Mouse (Mus musculus): ENCODE measurements around the gene Dpm2. TPM values are rescaled to one million over a fixed set of nuclear protein-coding genes. Genes with fewer than 3 reads are reported as not detected.

The Dpm2 gene
- polyA plus RNA-seq, 1 experiment from 2014 or later: 150 TPM

DNA sequence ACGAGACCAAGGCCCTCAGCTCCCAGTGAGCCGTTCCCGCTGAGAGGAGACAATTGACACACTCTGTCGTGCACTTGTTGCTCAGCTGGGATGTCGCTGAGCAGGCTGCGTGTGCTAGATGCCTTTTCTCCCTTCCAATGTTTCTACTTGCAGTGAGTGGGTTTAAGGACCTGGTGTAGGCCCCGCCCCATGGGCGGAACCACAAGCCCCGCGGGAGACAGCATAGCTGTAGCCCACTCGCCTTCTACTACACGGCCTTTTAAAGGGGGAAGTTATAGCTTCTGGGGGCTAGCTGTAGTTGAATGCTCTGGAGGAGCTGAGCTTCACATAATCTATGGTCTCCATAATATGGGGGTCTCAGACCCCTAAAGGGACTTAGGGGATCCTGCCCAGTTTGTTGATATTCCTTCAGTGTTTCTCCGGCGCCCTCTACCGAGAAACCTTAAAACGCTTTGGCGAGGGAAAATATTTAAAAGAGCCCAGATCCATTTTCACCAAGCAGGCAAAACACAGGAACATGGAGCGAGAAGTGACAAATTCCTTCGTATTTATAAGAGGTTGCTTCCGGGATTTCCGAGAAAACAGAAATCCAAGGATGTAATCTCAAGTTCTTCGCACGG, 40.1 kb downstream of the Dpm2 start:
- no peak for ATAC-seq
- Histone ChIP-seq H3K4me1 (ENCODE audit: control insufficient read depth, insufficient read depth, low read depth, low read length) (peaks cover 16% of the 10 kb centered on the region), H3K9ac (ENCODE audit: low read depth, low read length) (no peak overlapping the region), H3K4me2 (ENCODE audit: low read length) (peak overlapping the region; percentile 52), H3K27me3 (replicated peaks; ENCODE audit: control insufficient read depth, insufficient read depth, low read length) (no peaks in the 10 kb centered on the region), H3K36me3 (ENCODE audit: control insufficient read depth, insufficient read depth, low read length) (peaks cover 10% of the 10 kb centered on the region; the same call in 1 of the 2 replicates), H3K4me3 (ENCODE audit: low read length) (peak overlapping the region; percentile 25; the same call in 1 of the 2 replicates), H3K27ac (ENCODE audit: low read depth, low read length) (no peak overlapping the region), H3K9me3 (ENCODE audit: control insufficient read depth, low read length) (no peaks in the 10 kb centered on the region)
- WGBS: 18% methylated on average over 23 of the region's 23 CpGs

DNA sequence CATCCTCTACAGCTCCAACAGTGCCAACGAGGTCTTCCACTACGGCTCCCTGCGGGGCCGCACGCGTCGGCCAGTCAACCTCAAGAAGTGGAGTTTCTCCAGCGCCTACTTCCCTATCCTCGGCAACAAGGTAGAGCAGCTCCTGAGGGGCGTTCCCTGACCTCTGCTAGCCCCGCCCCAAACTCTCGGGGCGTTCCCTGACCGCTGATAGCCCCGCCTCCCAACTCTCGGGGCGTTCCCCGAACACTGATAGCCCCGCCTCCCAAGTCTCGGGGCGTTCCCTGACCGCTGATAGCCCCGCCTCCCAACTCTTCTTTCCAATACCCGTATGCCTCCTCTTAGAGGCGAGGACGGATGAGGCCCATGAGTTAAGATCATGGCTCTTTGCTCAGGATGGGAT, 41.6 kb downstream of the Dpm2 start:
- Histone ChIP-seq H3K4me1 (ENCODE audit: control insufficient read depth, insufficient read depth, low read depth, low read length) (peaks cover 15% of the 10 kb centered on the region), H3K9ac (ENCODE audit: low read depth, low read length) (no peak overlapping the region), H3K27ac (ENCODE audit: low read depth, low read length) (no peak overlapping the region), H3K4me2 (ENCODE audit: low read length) (no peak overlapping the region), H3K36me3 (ENCODE audit: control insufficient read depth, insufficient read depth, low read length) (peaks cover 10% of the 10 kb centered on the region), H3K9me3 (ENCODE audit: control insufficient read depth, low read length) (no peaks in the 10 kb centered on the region), H3K4me3 (ENCODE audit: low read length) (no peak overlapping the region), H3K27me3 (replicated peaks; ENCODE audit: control insufficient read depth, insufficient read depth, low read length) (no peaks in the 10 kb centered on the region)
- no peak for ATAC-seq
- 71% methylated on average over 26 of the region's 26 CpGs for WGBS

DNA sequence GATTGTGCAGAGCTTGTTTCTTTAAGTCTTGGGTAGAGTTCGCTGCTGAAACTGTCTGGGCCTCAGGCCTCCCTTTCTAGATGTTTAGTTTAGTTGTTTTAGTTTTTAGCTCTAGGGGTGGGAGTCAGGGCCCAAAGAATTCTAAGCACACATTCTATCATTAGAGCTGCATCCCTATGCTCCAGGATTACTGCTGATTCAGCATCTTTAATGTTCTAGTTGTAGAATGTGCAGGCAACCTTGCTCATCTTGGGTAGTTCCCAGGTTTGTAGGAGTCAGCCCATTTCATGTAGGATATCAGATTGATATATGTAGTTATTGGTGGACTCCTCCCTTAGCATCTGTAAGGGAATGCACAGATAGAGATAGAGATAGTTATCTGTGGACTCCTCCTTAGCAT, 46.5 kb downstream of the Dpm2 start:
- no peak overlapping the region for H3K27ac ChIP-seq (ENCODE audit: low read depth, low read length)
- ATAC-seq: no peak
- no peak overlapping the region for H3K9ac ChIP-seq (ENCODE audit: low read depth, low read length)
- H3K4me2 ChIP-seq (ENCODE audit: low read length): no peak overlapping the region
- WGBS: 84% methylated on average over 1 of the region's 1 CpGs
- no peaks in the 10 kb centered on the region; the same call in 1 of the 2 replicates for H3K9me3 ChIP-seq (ENCODE audit: control insufficient read depth, low read length)
- H3K36me3 ChIP-seq (ENCODE audit: control insufficient read depth, insufficient read depth, low read length): peaks cover 14% of the 10 kb centered on the region
- H3K27me3 ChIP-seq (replicated peaks; ENCODE audit: control insufficient read depth, insufficient read depth, low read length): no peaks in the 10 kb centered on the region
- H3K4me1 ChIP-seq (ENCODE audit: control insufficient read depth, insufficient read depth, low read depth, low read length): peaks cover 13% of the 10 kb centered on the region
- no peak overlapping the region for H3K4me3 ChIP-seq (ENCODE audit: low read length)

DNA sequence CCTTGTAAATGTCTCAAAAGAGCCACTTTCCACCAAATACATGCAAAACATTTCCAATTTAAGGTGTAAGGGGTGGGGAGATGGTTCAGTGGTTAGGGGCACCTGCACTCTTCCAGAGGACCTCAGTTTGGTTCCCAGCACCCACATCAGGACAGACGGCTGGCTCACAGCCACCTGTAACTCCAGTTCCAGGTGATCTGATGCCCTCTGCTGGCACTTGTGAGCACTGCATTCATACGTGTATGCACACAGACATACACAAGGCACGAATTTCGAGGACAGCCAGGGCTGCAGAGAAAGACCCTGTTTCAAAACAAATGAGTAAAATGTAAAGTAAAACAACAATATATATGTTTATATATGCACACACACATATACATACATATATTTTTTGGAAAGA, 46.9 kb downstream of the Dpm2 start:
- Histone ChIP-seq H3K36me3 (ENCODE audit: control insufficient read depth, insufficient read depth, low read length) (peaks cover 12% of the 10 kb centered on the region), H3K4me2 (ENCODE audit: low read length) (no peak overlapping the region), H3K9me3 (ENCODE audit: control insufficient read depth, low read length) (no peaks in the 10 kb centered on the region; the same call in 1 of the 2 replicates), H3K9ac (ENCODE audit: low read depth, low read length) (no peak overlapping the region), H3K27ac (ENCODE audit: low read depth, low read length) (no peak overlapping the region), H3K4me3 (ENCODE audit: low read length) (no peak overlapping the region), H3K4me1 (ENCODE audit: control insufficient read depth, insufficient read depth, low read depth, low read length) (peaks cover 13% of the 10 kb centered on the region), H3K27me3 (replicated peaks; ENCODE audit: control insufficient read depth, insufficient read depth, low read length) (no peaks in the 10 kb centered on the region)
- 97% methylated on average over 4 of the region's 4 CpGs for WGBS
- ATAC-seq: no peak

GRCm38 (mm10) chr2:32618051-32618450, 47.4 kb downstream of the Dpm2 start:
- Histone ChIP-seq H3K27ac (ENCODE audit: low read depth, low read length) (no peak overlapping the region), H3K9me3 (ENCODE audit: control insufficient read depth, low read length) (no peaks in the 10 kb centered on the region; the same call in 1 of the 2 replicates), H3K4me3 (ENCODE audit: low read length) (no peak overlapping the region), H3K9ac (ENCODE audit: low read depth, low read length) (no peak overlapping the region), H3K27me3 (replicated peaks; ENCODE audit: control insufficient read depth, insufficient read depth, low read length) (no peaks in the 10 kb centered on the region), H3K4me1 (ENCODE audit: control insufficient read depth, insufficient read depth, low read depth, low read length) (peaks cover 13% of the 10 kb centered on the region), H3K36me3 (ENCODE audit: control insufficient read depth, insufficient read depth, low read length) (peaks cover 12% of the 10 kb centered on the region), H3K4me2 (ENCODE audit: low read length) (no peak overlapping the region)
- 53% methylated on average over 9 of the region's 9 CpGs for WGBS
- no peak; the same call in 1 of the 2 replicates for ATAC-seq

DNA sequence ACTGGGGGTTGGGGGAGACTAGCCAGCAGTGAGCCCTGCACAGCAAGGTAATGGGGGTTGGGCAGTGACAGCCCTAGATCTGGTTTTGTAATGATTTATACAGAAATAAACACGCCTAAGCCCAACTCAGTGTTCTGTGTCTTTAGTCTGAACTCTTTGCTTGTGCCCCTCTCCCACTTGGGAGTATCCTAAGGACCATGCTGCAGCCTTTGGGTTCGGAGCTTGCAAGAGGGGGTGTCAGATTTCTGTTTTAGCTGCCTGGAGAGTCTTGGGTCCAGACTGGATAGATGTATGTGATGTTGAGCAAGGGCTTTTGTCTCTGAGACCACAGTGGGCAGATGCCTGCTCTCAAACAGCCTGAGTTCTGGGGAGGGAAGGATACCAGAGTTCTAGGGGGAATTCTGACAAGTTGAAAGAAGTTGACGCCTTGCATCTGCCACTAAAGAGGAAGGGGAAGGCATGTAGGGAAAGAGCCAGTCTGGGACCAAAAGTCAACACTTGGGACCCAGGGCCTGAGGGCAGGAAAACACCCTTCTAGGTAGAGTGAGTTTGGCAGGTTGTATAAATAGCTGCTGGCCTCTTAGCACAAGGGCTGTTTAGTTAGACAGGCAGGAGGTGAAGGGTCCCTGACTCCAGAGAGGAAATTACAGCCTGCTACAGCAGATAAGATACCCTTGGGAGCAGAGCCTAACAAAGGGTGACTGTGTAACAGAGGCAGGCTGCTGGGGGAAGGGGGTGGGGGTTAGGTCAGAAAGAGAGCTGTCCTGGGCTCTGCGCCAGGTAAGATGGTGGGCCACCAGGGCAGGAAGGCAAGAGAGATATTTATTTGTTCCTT, 50.2 kb downstream of the Dpm2 start:
- Histone ChIP-seq H3K9me3 (ENCODE audit: control insufficient read depth, low read length) (no peaks in the 10 kb centered on the region; the same call in 1 of the 2 replicates), H3K4me1 (ENCODE audit: control insufficient read depth, insufficient read depth, low read depth, low read length) (peaks cover 25% of the 10 kb centered on the region), H3K4me2 (ENCODE audit: low read length) (no peak overlapping the region), H3K27ac (ENCODE audit: low read depth, low read length) (peak overlapping the region; percentile 44; the same call in 1 of the 2 replicates), H3K4me3 (ENCODE audit: low read length) (no peak overlapping the region), H3K27me3 (replicated peaks; ENCODE audit: control insufficient read depth, insufficient read depth, low read length) (no peaks in the 10 kb centered on the region), H3K9ac (ENCODE audit: low read depth, low read length) (peak overlapping the region; percentile 28; the same call in 1 of the 2 replicates), H3K36me3 (ENCODE audit: control insufficient read depth, insufficient read depth, low read length) (peaks cover 4% of the 10 kb centered on the region)
- ATAC-seq: 0 out of 2 replicates have a peak, but pooled peaks have one; percentile 5
- WGBS: 39% methylated on average over 4 of the region's 4 CpGs

DNA sequence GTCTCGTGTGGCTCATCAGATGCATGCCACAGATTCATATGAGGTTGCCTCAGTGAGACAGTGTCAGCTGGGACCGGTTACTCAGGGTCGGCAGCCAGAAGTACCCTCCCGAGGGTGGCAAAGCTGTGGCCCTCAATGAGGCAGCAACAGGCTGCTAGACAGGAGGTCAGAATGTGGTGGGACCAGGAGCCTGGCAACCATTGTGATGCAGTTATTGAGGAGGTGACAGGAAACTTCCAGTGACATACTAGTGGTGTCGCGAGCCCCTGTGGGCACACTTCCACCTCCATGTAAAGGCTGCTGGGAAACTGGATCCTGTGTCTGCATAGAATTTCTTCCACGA, 50.8 kb downstream of the Dpm2 start, which contains the start of gene Ak1:
Ak1 (plus strand) TSS at position 242 of the 343 bp plus-strand sequence.
- peaks cover 4% of the 10 kb centered on the region for H3K36me3 ChIP-seq (ENCODE audit: control insufficient read depth, insufficient read depth, low read length)
- no peaks in the 10 kb centered on the region; the same call in 1 of the 2 replicates for H3K9me3 ChIP-seq (ENCODE audit: control insufficient read depth, low read length)
- H3K4me2 ChIP-seq (ENCODE audit: low read length): no peak within 1 kb of the TSS
- peak within 1 kb of the TSS; percentile 28; the same call in 1 of the 2 replicates for H3K9ac ChIP-seq (ENCODE audit: low read depth, low read length)
- no peaks in the 10 kb centered on the region for H3K27me3 ChIP-seq (replicated peaks; ENCODE audit: control insufficient read depth, insufficient read depth, low read length)
- 0 out of 2 replicates have a peak, but pooled peaks have one; percentile 1 for ATAC-seq
- no peak within 1 kb of the TSS for H3K4me3 ChIP-seq (ENCODE audit: low read length)
- H3K27ac ChIP-seq (ENCODE audit: low read depth, low read length): peak within 1 kb of the TSS; percentile 44; the same call in 1 of the 2 replicates
- WGBS: 34% methylated on average over 7 of the region's 7 CpGs
- H3K4me1 ChIP-seq (ENCODE audit: control insufficient read depth, insufficient read depth, low read depth, low read length): peaks cover 30% of the 10 kb centered on the region
